ENCODE assay signal across 7 mouse cellular contexts in genomic region chr2:125672568-125672956, GRCm38 (mm10). TPM values are rescaled to one million over a fixed set of nuclear protein-coding genes. Genes with fewer than 3 reads are reported as not detected.
DNase-seq lines count a peak whose midpoint lies in the region; ATAC-seq and TF ChIP-seq lines count a peak whose summit lies in the region.

No protein-coding gene starts in this region.

- TF ChIP-seq EP300 in liver, embryonic 14.5 days (IDR thresholded peaks at IDR 0.05; ENCODE audit: low read depth) = no peak

- TF ChIP-seq CTCF in liver, embryonic 14.5 days (IDR thresholded peaks at IDR 0.05; ENCODE audit: low read depth) = 0 out of 2 replicates have a peak, but pooled peaks have one; percentile 6

- peak overlapping the region; percentile 96 for H3K9ac ChIP-seq in embryonic facial prominence, embryonic 11.5 days (replicated peaks; ENCODE audit: low read length)
- H3K9ac ChIP-seq in liver, embryonic 14.5 days (replicated peaks) = peak overlapping the region; percentile 89
- peak overlapping the region; percentile 88; the same call in 1 of the 2 replicates for H3K9ac ChIP-seq in stomach, embryonic 14.5 days (replicated peaks; ENCODE audit: low read depth, low read length)

- ATAC-seq in embryonic facial prominence, embryonic 11.5 days (replicated peaks; ENCODE audit: insufficient number of reproducible peaks, low FRiP score, low TSS enrichment, low read depth) = peak; percentile 74
- ATAC-seq in liver, embryonic 14.5 days (ENCODE audit: insufficient read depth) = peak; percentile 24
- no peak; the same call in 1 of the 2 replicates for ATAC-seq in stomach, embryonic 14.5 days (ENCODE audit: insufficient number of reproducible peaks, insufficient read depth, low FRiP score, low read depth)

- no peaks in the 10 kb centered on the region for H3K36me3 ChIP-seq in embryonic facial prominence, embryonic 11.5 days (replicated peaks; ENCODE audit: control insufficient read depth, insufficient read depth, low read depth, low read length)
- no peaks in the 10 kb centered on the region for H3K36me3 ChIP-seq in liver, embryonic 14.5 days (replicated peaks; ENCODE audit: control insufficient read depth, insufficient read depth, low read depth)
- no peaks in the 10 kb centered on the region for H3K36me3 ChIP-seq in stomach, embryonic 14.5 days (ENCODE audit: control insufficient read depth, insufficient read depth, low read length)

- WGBS in embryonic facial prominence, embryonic 11.5 days = 25% methylated on average over 9 of the region's 20 CpGs
- 29% methylated on average over 8 of the region's 20 CpGs for WGBS in liver, embryonic 14.5 days (ENCODE audit: insufficient replicate concordance)
- WGBS in stomach, embryonic 14.5 days = 11% methylated on average over 14 of the region's 20 CpGs

- H3K27ac ChIP-seq in embryonic facial prominence, embryonic 11.5 days (replicated peaks; ENCODE audit: low read depth, low read length) = peak overlapping the region; percentile 90
- peak overlapping the region; percentile 85; the same call in 1 of the 2 replicates for H3K27ac ChIP-seq in liver, embryonic 14.5 days
- H3K27ac ChIP-seq in stomach, embryonic 14.5 days (ENCODE audit: low read length) = peak overlapping the region; percentile 90

- H3K4me3 ChIP-seq in embryonic facial prominence, embryonic 11.5 days (ENCODE audit: low read depth, low read length) = peak overlapping the region; percentile 80
- peak overlapping the region; percentile 74 to 94 for H3K4me3 ChIP-seq in liver, embryonic 14.5 days (ENCODE audit: insufficient read depth in 1 of 2, low read depth in 2 of 2, low read length in 2 of 2)
- H3K4me3 ChIP-seq in stomach, embryonic 14.5 days (ENCODE audit: low read depth, low read length) = peak overlapping the region; percentile 90

- no peaks in the 10 kb centered on the region for H3K9me3 ChIP-seq in embryonic facial prominence, embryonic 11.5 days (replicated peaks; ENCODE audit: control insufficient read depth, low read length)
- no peaks in the 10 kb centered on the region for H3K9me3 ChIP-seq in liver, embryonic 14.5 days (ENCODE audit: control insufficient read depth, low read length)
- no peaks in the 10 kb centered on the region for H3K9me3 ChIP-seq in stomach, embryonic 14.5 days (ENCODE audit: control insufficient read depth, low read depth, low read length)

- intact Hi-C loops in left cerebral cortex, postnatal 4 days (cut with DNase I) = loop anchor here (5.0 kb wide), 1 partner anchor 50 kb away; the partner anchor contains the start of gene Shc4

- no peaks in the 10 kb centered on the region for H3K27me3 ChIP-seq in embryonic facial prominence, embryonic 11.5 days (ENCODE audit: control insufficient read depth, insufficient read depth, low read length)
- H3K27me3 ChIP-seq in liver, embryonic 14.5 days (ENCODE audit: control insufficient read depth, insufficient read depth, low read length) = no peaks in the 10 kb centered on the region
- H3K27me3 ChIP-seq in stomach, embryonic 14.5 days (ENCODE audit: control insufficient read depth, insufficient read depth, low read length) = no peaks in the 10 kb centered on the region

- no peaks in the 10 kb centered on the region for H3K4me1 ChIP-seq in embryonic facial prominence, embryonic 11.5 days (ENCODE audit: control insufficient read depth, insufficient read depth, low read length)
- H3K4me1 ChIP-seq in liver, embryonic 14.5 days (replicated peaks; ENCODE audit: control insufficient read depth in 2 of 2, insufficient read depth in 2 of 2, low read length in 1 of 2) = peaks cover 6 to 13% of the 10 kb centered on the region in 2 experiments
- no peaks in the 10 kb centered on the region; the same call in 1 of the 2 replicates for H3K4me1 ChIP-seq in stomach, embryonic 14.5 days (ENCODE audit: control insufficient read depth, insufficient read depth, low read length)

- DNase-seq in left cerebral cortex, adult 8-10 months (ENCODE audit: low spot score in 2 of 2) = peak; percentile 38 to 47
- no peak for DNase-seq in left cerebral cortex, postnatal 4 days
- DNase-seq in embryonic facial prominence, embryonic 11.5 days (ENCODE audit: low spot score) = no peak
- peak; percentile 26 to 30 for DNase-seq in frontal cortex, adult 2 months (ENCODE audit: extremely low spot score in 1 of 2, low spot score in 1 of 2)
- no peak for DNase-seq in liver, embryonic 14.5 days (ENCODE audit: low read depth in 3 of 3, low spot score in 3 of 3)
- no peak for DNase-seq in c-Kit-positive CD71-positive TER-119-positive erythroid progenitor cells, embryonic 14.5 days (ENCODE audit: low spot score)

- H3K4me2 ChIP-seq in embryonic facial prominence, embryonic 11.5 days (ENCODE audit: low read depth, low read length) = peak overlapping the region; percentile 62
- H3K4me2 ChIP-seq in liver, embryonic 14.5 days (ENCODE audit: low read depth) = peak overlapping the region; percentile 92
- peak overlapping the region; percentile 50 for H3K4me2 ChIP-seq in stomach, embryonic 14.5 days (replicated peaks; ENCODE audit: low read depth, low read length)

RNA-seq across cellular contexts. Expression of gene Eid1, which starts 0.3 kb away (rescaled TPM):
- 100 to 1,000 TPM; 216 to 227 (median 219) TPM for total RNA-seq in left cerebral cortex, adult 8-10 months (2022)
- total RNA-seq in left cerebral cortex, postnatal 4 days (2021) = 100 to 1,000 TPM; 522 to 568 TPM
- polyA plus RNA-seq in embryonic facial prominence, embryonic 11.5 days (2014; fragmentation: Nextera tagmentation; extraction: Ambion mirVana) = 332 and 336 TPM in 2 replicates
- polyA plus RNA-seq in frontal cortex, adult 2 months (2012; rRNA removed) = 174 and 188 TPM in 2 replicates
- 14.4 and 25.9 TPM in 2 replicates for polyA plus RNA-seq in liver, embryonic 14.5 days (2012; rRNA removed)
- polyA plus RNA-seq in liver, embryonic 14.5 days (2014; fragmentation: Nextera tagmentation; extraction: Ambion mirVana) = 45.7 and 48.1 TPM in 2 replicates
- polyA plus RNA-seq in stomach, embryonic 14.5 days (2014; fragmentation: Nextera tagmentation; extraction: Ambion mirVana) = 196 and 208 TPM in 2 replicates

RNA-seq across cellular contexts. Expression of gene Cep152, which starts 47.6 kb away (rescaled TPM):
- 1 to 10 TPM; 2.1 to 3.0 (median 2.6) TPM for total RNA-seq in left cerebral cortex, adult 8-10 months (2022)
- total RNA-seq in left cerebral cortex, postnatal 4 days (2021) = 1 to 10 TPM; 2.6 to 3.6 TPM
- 8.6 and 8.7 TPM in 2 replicates for polyA plus RNA-seq in embryonic facial prominence, embryonic 11.5 days (2014; fragmentation: Nextera tagmentation; extraction: Ambion mirVana)
- polyA plus RNA-seq in frontal cortex, adult 2 months (2012; rRNA removed) = 1.8 and 2.2 TPM in 2 replicates
- 2.7 and 4.2 TPM in 2 replicates for polyA plus RNA-seq in liver, embryonic 14.5 days (2012; rRNA removed)
- 4.1 and 4.3 TPM in 2 replicates for polyA plus RNA-seq in liver, embryonic 14.5 days (2014; fragmentation: Nextera tagmentation; extraction: Ambion mirVana)
- polyA plus RNA-seq in stomach, embryonic 14.5 days (2014; fragmentation: Nextera tagmentation; extraction: Ambion mirVana) = 7.0 and 7.4 TPM in 2 replicates

RNA-seq across cellular contexts. Expression of gene Shc4, which starts 51.4 kb away (rescaled TPM):
- total RNA-seq in left cerebral cortex, adult 8-10 months (2022) = 1 to 10 TPM; 4.5 to 5.7 (median 5.4) TPM
- 1 to 10 TPM; 5.3 to 5.6 TPM for total RNA-seq in left cerebral cortex, postnatal 4 days (2021)
- 1.2 and 1.3 TPM in 2 replicates for polyA plus RNA-seq in embryonic facial prominence, embryonic 11.5 days (2014; fragmentation: Nextera tagmentation; extraction: Ambion mirVana)
- polyA plus RNA-seq in frontal cortex, adult 2 months (2012; rRNA removed) = 4.8 and 5.0 TPM in 2 replicates
- 0.52 and 0.60 TPM in 2 replicates for polyA plus RNA-seq in liver, embryonic 14.5 days (2012; rRNA removed)
- 0.50 and 0.58 TPM in 2 replicates for polyA plus RNA-seq in liver, embryonic 14.5 days (2014; fragmentation: Nextera tagmentation; extraction: Ambion mirVana)
- polyA plus RNA-seq in stomach, embryonic 14.5 days (2014; fragmentation: Nextera tagmentation; extraction: Ambion mirVana) = 2.3 and 3.6 TPM in 2 replicates

Comparison
In these comparisons a context has a peak if more than half of its experiments do, and no peak if none do; other contexts are left out.
1. DNase-seq: peak in left cerebral cortex, adult 8-10 months (2 of 2) and frontal cortex, adult 2 months (2 of 2); none in left cerebral cortex, postnatal 4 days (single experiment), embryonic facial prominence, embryonic 11.5 days (single experiment), liver, embryonic 14.5 days (0 of 3) and c-Kit-positive CD71-positive TER-119-positive erythroid progenitor cells, embryonic 14.5 days (single experiment).
2. Peak in every context shown above with its lines, with median percentiles within 50 percentile points of each other: H3K27ac ChIP-seq, H3K4me2 ChIP-seq, H3K4me3 ChIP-seq and H3K9ac ChIP-seq.